Mouse (Mus musculus) gastrocnemius, postnatal 4 days (tissue): ENCODE measurements around the gene Fat4. TPM values are rescaled to one million over a fixed set of nuclear protein-coding genes. Genes with fewer than 3 reads are reported as not detected.

Experiments used
- DNase-seq, 2 experiments: peaks; one replicate each; pipeline ENCODE4 v3.0.0; 2021 to 2022; ENCODE audit warnings: low spot score in 2 of 2, mixed read lengths in 2 of 2
- total RNA-seq, 2 experiments: library from RNA; stranded (reverse); gene quantifications; 2 replicates each; pipeline ENCODE4 v1.2.3; 2021

Gene Fat4
- total RNA-seq, 2 experiments from 2014 or later: 40.2 to 40.9 TPM

GRCm38 (mm10) chr3:38957186-38957585 lies 70.4 kb downstream of the Fat4 start:
- no peak for DNase-seq

DNA sequence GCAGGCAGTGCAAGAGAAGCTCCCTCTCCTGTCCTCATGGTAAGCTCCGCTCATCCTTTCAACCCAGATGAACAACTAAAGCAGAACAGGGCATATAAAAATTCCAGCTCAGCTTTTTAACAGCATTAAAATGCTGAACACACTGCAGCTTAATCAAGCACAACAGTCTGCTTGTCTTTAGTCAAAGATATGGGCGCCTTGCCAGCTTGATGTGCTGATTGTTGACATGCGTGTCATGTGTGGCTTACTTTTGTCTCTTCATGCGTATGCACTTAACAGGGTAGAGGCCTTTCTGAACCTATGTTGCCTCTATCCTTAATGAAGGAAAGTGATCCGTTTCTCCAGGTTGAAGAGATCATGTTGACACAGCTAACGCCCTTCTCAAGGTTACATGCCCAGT lies 75.6 kb downstream of the Fat4 start:
- no peak for DNase-seq

- DNase-seq: no peak
These were observed 80.7 kb downstream of the Fat4 start for GRCm38 (mm10) chr3:38967480-38967879.

GRCm38 (mm10) chr3:38986379-38986778 lies 99.6 kb downstream of the Fat4 start:
- DNase-seq: no peak

GRCm38 (mm10) chr3:38989181-38989580 lies 102.4 kb downstream of the Fat4 start:
- no peak for DNase-seq

DNA sequence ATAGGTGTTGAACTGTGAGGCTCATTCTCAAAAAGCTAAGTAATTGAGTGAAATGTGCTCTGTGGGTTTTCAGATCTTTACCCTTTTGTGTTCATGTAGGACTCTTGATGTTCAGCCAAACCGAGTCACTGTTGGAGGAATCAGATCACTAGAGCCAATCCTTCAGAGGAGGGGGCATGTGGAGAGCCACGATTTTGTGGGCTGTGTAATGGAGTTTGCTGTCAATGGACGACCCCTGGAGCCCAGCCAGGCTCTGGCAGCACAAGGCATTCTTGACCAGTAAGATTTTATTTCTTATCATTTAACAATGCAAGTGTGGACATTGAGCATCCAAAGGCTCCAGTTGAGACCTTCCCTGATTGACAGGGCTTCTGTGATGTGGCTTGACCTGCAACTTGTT lies 113.3 kb downstream of the Fat4 start:
- no peak for DNase-seq

- no peak for DNase-seq
These were observed 123.8 kb downstream of the Fat4 start for GRCm38 (mm10) chr3:39010544-39010943.

- DNase-seq: no peak
These were observed 130.9 kb downstream of the Fat4 start for GRCm38 (mm10) chr3:39017633-39018032.

DNA sequence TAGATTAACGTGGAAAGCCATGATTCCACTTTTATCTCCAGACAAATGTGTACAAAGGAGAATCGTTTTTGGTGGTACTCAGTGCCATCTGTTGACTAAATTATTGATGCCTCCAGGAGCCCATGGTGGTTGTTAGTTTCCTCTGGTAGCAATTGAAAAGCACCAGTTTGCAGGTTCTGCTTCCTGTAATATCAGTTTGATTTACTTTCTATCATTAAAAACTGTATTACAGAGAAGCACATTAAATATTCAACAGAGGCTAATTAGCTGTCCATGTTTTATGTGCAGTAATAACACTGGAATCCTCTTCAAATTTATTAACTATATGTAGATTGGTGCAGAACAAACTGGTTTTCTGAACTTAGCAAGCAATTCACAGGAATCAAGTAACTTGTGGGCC lies 149.4 kb downstream of the Fat4 start:
- no peak for DNase-seq

DNA sequence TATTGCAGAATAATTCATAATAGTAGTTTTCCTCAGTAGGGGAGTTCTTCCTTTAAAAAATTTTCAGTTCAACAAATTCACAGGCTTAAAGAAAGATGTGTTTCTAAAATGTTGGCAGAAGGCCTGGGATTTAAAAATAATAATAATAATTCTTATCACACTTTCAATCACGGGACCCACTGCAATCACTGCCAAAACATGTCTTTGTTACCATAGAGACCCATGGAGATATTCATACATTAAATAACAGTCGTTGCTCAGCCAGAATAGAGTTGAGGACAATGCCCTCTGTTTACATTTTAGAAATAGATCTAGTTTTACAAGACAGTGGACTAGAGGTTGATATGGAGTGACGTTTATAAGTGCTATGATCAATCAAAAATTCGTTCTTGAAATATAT lies 159.7 kb downstream of the Fat4 start:
- DNase-seq: no peak

- no peak for DNase-seq
These were observed 161.0 kb downstream of the Fat4 start for GRCm38 (mm10) chr3:39047621-39048303.

- no peak for DNase-seq
These were observed 161.5 kb downstream of the Fat4 start for GRCm38 (mm10) chr3:39048304-39048667.

- no peak for DNase-seq
These were observed 163.4 kb downstream of the Fat4 start for GRCm38 (mm10) chr3:39050130-39050529.

GRCm38 (mm10) chr3:39053072-39053471 lies 166.3 kb downstream of the Fat4 start:
- no peak for DNase-seq
